Mouse (Mus musculus) heart, postnatal 0 days (tissue): ENCODE results near the gene Rasl11b. TPM values are rescaled to one million over a fixed set of nuclear protein-coding genes. Genes with fewer than 3 reads are reported as not detected.
A peak's percentile ranks its signal among the peaks of the same experiment; 100 is the strongest.

ENCODE experiments used
- ATAC-seq: fragments of 200-750 bp; cut with Nextera tagmentation; 2 replicates; pipeline ENCODE4 v1.8.0; 2017; ENCODE audit warnings: low read depth, moderate number of reproducible peaks, moderate library complexity; ENCODE audit not compliant: insufficient read depth
- DNase-seq: peaks from one replicate; pipeline ENCODE4 v3.0.0-alpha.2; 2016; ENCODE audit warnings: low spot score
- H3K27ac ChIP-seq: fragments of 300-500 bp; sonication (generic); 2 replicates; pipeline ENCODE4 v1.5.1; 2014; ENCODE audit warnings: low read depth, mild to moderate bottlenecking
- H3K27me3 ChIP-seq: fragments of 300-500 bp; sonication (generic); 2 replicates; pipeline ENCODE4 v1.6.1; 2014; ENCODE audit warnings: low read length, mixed read lengths; ENCODE audit not compliant: control insufficient read depth, insufficient read depth
- H3K36me3 ChIP-seq: fragments of 300-500 bp; sonication (generic); replicated peaks from 2 replicates; pipeline ENCODE4 v1.6.1; 2014; ENCODE audit warnings: low read length, mixed read lengths; ENCODE audit not compliant: control insufficient read depth, insufficient read depth
- H3K4me1 ChIP-seq: fragments of 300-500 bp; sonication (generic); 2 replicates; pipeline ENCODE4 v1.6.1; 2014; ENCODE audit warnings: antibody characterized with exemption; ENCODE audit not compliant: control insufficient read depth, insufficient read depth
- H3K4me2 ChIP-seq: fragments of 300-500 bp; sonication (generic); 2 replicates; pipeline ENCODE4 v1.6.1; 2014; ENCODE audit warnings: low read depth, mild to moderate bottlenecking, low read length, moderate library complexity
- H3K4me3 ChIP-seq: fragments of 300-500 bp; sonication (generic); 2 replicates; pipeline ENCODE4 v1.5.1; 2014; ENCODE audit warnings: low read depth, low read length
- H3K9ac ChIP-seq: fragments of 300-500 bp; sonication (generic); replicated peaks from 2 replicates; pipeline ENCODE4 v1.6.1; 2014; ENCODE audit warnings: low read depth, low read length, mixed read lengths
- H3K9me3 ChIP-seq: fragments of 300-500 bp; sonication (generic); replicated peaks from 2 replicates; pipeline ENCODE4 v1.6.1; 2016; ENCODE audit warnings: low read length; ENCODE audit not compliant: control insufficient read depth
- CTCF ChIP-seq: IDR thresholded peaks from 2 replicates; pipeline ENCODE4 v1.5.1; 2016; ENCODE audit warnings: antibody characterized with exemption, control low read depth, low read depth
- EP300 ChIP-seq: IDR thresholded peaks from 2 replicates; pipeline ENCODE4 v1.6.1; 2016; ENCODE audit warnings: antibody characterized with exemption, low read depth
- WGBS: fragments of 180-500 bp; shearing (Covaris S2); extraction: QIAGEN DNeasy Blood & Tissue Kit; methylation state at CpG from one replicate; pipeline ENCODE4 v1.1.7; 2014; 5-methylcytosine and 5-hydroxymethylcytosine counted together
- polyA plus RNA-seq: library from polyadenylated mRNA; unstranded; fragments of >200 nt; fragmentation: Nextera tagmentation; extraction: Ambion mirVana; gene quantifications from 2 replicates; pipeline ENCODE4 v1.2.1, GENCODE M21; 2015
- total RNA-seq: library from RNA; depleted of rRNA; stranded (reverse); fragments of >200 nt; gene quantifications from 2 replicates; pipeline ENCODE4 v1.2.3, GENCODE M21; 2014; ENCODE audit warnings: low replicate concordance; rRNA removed

Rasl11b gene
- total and polyA plus RNA-seq, 2 experiments from 2014 or later, result 24.5 to 67.8 TPM

GRCm38 (mm10) chr5:74244406-74245019 is 49.4 kb downstream of the Rasl11b start:
- no peak for TF ChIP-seq EP300
- no peak for TF ChIP-seq CTCF
- no peak overlapping the region for H3K4me3 ChIP-seq
- H3K4me2 ChIP-seq, result no peak overlapping the region
- peak overlapping the region; percentile 12; the same call in 1 of the 2 replicates for H3K27ac ChIP-seq
- no peaks in the 10 kb centered on the region for H3K27me3 ChIP-seq
- no peaks in the 10 kb centered on the region for H3K36me3 ChIP-seq
- no peak overlapping the region for H3K9ac ChIP-seq
- no peaks in the 10 kb centered on the region for H3K9me3 ChIP-seq
- ATAC-seq (no peak), DNase-seq (no peak)
- 82% methylated on average over 14 of the region's 14 CpGs for WGBS
- H3K4me1 ChIP-seq, result peaks cover 32% of the 10 kb centered on the region

- Histone ChIP-seq H3K4me3 (no peak overlapping the region), H3K4me2 (0 out of 2 replicates have a peak overlapping the region, but pooled peaks have one; percentile 7), H3K27ac (peak overlapping the region; percentile 69), H3K36me3 (no peaks in the 10 kb centered on the region), H3K27me3 (no peaks in the 10 kb centered on the region), H3K4me1 (peaks cover 32% of the 10 kb centered on the region), H3K9ac (no peak overlapping the region), H3K9me3 (no peaks in the 10 kb centered on the region)
- peak; percentile 82 for ATAC-seq
- TF ChIP-seq EP300, result peak; percentile 96
- no peak for TF ChIP-seq CTCF
- DNase-seq, result no peak
- WGBS, result 35% methylated on average over 8 of the region's 8 CpGs
Observed at GRCm38 (mm10) chr5:74245641-74246145, 50.6 kb downstream of the Rasl11b start.

GRCm38 (mm10) chr5:74246453-74246852 is 51.4 kb downstream of the Rasl11b start:
- no peak for ATAC-seq
- Histone ChIP-seq H3K4me2 (no peak overlapping the region), H3K9ac (no peak overlapping the region), H3K27ac (peak overlapping the region; percentile 69), H3K9me3 (no peaks in the 10 kb centered on the region), H3K4me3 (no peak overlapping the region), H3K27me3 (no peaks in the 10 kb centered on the region), H3K36me3 (no peaks in the 10 kb centered on the region), H3K4me1 (peaks cover 32% of the 10 kb centered on the region)
- DNase-seq, result no peak
- TF ChIP-seq CTCF (no peak), EP300 (no peak)
- 75% methylated on average over 4 of the region's 4 CpGs for WGBS

GRCm38 (mm10) chr5:74246971-74247370 is 51.9 kb downstream of the Rasl11b start:
- ATAC-seq (no peak), DNase-seq (no peak)
- peaks cover 32% of the 10 kb centered on the region for H3K4me1 ChIP-seq
- H3K4me3 ChIP-seq, result no peak overlapping the region
- no peak for TF ChIP-seq CTCF
- no peak for TF ChIP-seq EP300
- H3K27me3 ChIP-seq, result no peaks in the 10 kb centered on the region
- H3K27ac ChIP-seq, result no peak overlapping the region
- no peak overlapping the region for H3K4me2 ChIP-seq
- 75% methylated on average over 3 of the region's 3 CpGs for WGBS
- H3K36me3 ChIP-seq, result no peaks in the 10 kb centered on the region
- H3K9me3 ChIP-seq, result no peaks in the 10 kb centered on the region
- H3K9ac ChIP-seq, result no peak overlapping the region

Other genes with a start within 250 kb of the Rasl11b start
- gene Usp46, start 126.9 kb upstream of the Rasl11b start, total RNA-seq, result 47.3 and 54.5 TPM in 2 replicates
- 22.9 and 27.2 TPM in 2 replicates for gene Usp46, start 126.9 kb upstream of the Rasl11b start, polyA plus RNA-seq